Mouse (Mus musculus): ENCODE measurements at regions not wholly inside any gene's neighbourhood (a gene's known extent, or its start where the extent isn't known, plus 50 kb on each side); places are given as distances from the start of the nearest gene placed in this dataset.

DNA sequence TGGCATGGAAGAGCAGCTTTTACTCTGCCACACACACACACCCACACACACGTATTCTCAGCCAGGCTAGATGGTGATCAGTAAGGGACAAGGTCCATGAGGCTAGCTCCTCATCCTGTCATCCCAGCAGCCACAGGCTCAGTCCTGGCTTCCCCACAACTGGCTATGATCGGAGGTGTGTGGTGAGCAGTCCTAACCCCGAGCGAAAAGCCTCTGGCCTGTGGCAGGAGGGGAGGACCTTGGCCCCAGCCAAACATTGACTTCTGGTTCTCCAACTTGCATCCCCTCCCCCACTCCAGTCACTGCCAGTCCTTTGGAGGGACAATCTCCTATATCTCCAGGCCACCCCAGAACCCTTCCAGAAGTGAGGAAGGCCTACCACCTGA is 65.2 kb upstream of the Ttc34 start:
- no peak for TF ChIP-seq POLR2A (IDR thresholded peaks at IDR 0.05; ENCODE audit: control insufficient read depth in 1 of 2, insufficient read depth in 1 of 2, low read depth in 1 of 2, low read length in 2 of 2, poor library complexity in 1 of 2)
- no peak for TF ChIP-seq CTCF (IDR thresholded peaks at IDR 0.05 in 2 of 3, conservative IDR thresholded peaks at IDR 0.05 in 1 of 3; ENCODE audit: control insufficient read depth in 1 of 3, insufficient read depth in 1 of 3, low read depth in 2 of 3, low read length in 3 of 3, poor library complexity in 1 of 3, severe bottlenecking in 1 of 3)
- no peak for TF ChIP-seq ZKSCAN1 (IDR thresholded peaks at IDR 0.05; ENCODE audit: low read depth, low read length)
- TF ChIP-seq ELF1 (IDR thresholded peaks at IDR 0.05; ENCODE audit: low read depth, low read length) = no peak
- TF ChIP-seq MXI1 (IDR thresholded peaks at IDR 0.05; ENCODE audit: low read depth, low read length) = no peak
- no peak for TF ChIP-seq EP300 (IDR thresholded peaks at IDR 0.05; ENCODE audit: low read depth in 1 of 2, low read length in 2 of 2)
- no peak for TF ChIP-seq CHD2 (IDR thresholded peaks at IDR 0.05; ENCODE audit: low read length)
- no peak for TF ChIP-seq MAX (IDR thresholded peaks at IDR 0.05; ENCODE audit: low read length)
- no peak for TF ChIP-seq ZC3H11A (IDR thresholded peaks at IDR 0.05; ENCODE audit: low read depth, low read length)
- TF ChIP-seq MAZ (IDR thresholded peaks at IDR 0.05; ENCODE audit: low read depth, low read length) = no peak
- TF ChIP-seq TCF12 (IDR thresholded peaks at IDR 0.05; ENCODE audit: low read depth, low read length) = no peak
- TF ChIP-seq UBTF (IDR thresholded peaks at IDR 0.05; ENCODE audit: borderline replicate concordance, insufficient read depth, low read depth, low read length) = no peak
- no peak for TF ChIP-seq SIN3A (IDR thresholded peaks at IDR 0.05; ENCODE audit: low read length)

Data from MEL (cell line).